Mouse (Mus musculus) layer of hippocampus, postnatal 10 days (tissue): Measurements from ENCODE around the gene Krt17. TPM values are rescaled to one million over a fixed set of nuclear protein-coding genes. Genes with fewer than 3 reads are reported as not detected.
"Not testable (repeated sequence)": the region's sequence is repeated elsewhere in the genome, so short reads cannot be mapped to it uniquely, and the experiment has no call there.

Experiments
- DNase-seq, 2 experiments: peaks; one replicate each; pipeline ENCODE4 v3.0.0; 2021; ENCODE audit warnings: low spot score in 2 of 2
- long read RNA-seq: library from polyadenylated mRNA; stranded (forward); transcript quantifications from one replicate; pipeline ENCODE4 v2.0.0, GENCODE M21; 2023
- total RNA-seq, 2 experiments: library from RNA; stranded (reverse); gene quantifications; 2 replicates each; pipeline ENCODE4 v1.2.3; 2021

Krt17 gene
- total RNA-seq: not detected
- long read RNA-seq: 0 reads

DNA sequence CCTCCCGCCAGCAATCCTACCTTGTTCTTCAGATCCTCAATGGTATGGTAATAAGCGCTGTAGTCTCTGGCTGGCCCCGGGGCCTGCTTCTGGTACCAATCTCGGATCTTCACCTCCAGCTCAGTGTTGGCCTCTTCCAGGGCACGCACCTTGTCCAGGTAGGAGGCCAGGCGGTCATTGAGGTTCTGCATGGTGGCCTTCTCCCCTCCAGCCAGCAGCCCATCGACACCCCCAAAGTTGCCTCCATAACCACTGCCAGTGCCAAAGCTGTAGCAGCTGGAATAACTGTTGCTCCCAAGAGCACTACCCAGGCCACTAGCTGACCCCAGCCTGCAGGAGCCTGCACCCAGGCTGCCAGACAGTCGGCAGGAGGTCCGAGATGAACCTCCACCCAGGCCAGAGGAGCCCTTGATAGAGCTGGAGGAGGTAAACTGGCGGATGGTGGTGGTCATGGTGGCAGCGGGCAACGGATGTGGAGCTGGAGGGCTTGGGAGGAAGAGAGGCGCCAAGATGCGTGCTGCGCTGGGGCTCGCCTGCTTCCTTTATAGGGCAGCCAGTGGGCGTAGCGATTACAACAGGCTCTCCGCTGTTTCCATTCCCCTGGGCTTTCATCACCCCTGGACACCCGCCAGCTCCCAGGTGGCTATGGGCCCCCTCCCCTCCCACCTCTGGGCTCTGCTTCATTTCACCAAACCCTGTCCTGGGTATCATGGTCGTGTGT is at the start of gene Krt17:
Gene Krt17 (minus strand): TSS at position 516 of the 721 bp plus-strand sequence.
- DNase-seq: no peak

DNA sequence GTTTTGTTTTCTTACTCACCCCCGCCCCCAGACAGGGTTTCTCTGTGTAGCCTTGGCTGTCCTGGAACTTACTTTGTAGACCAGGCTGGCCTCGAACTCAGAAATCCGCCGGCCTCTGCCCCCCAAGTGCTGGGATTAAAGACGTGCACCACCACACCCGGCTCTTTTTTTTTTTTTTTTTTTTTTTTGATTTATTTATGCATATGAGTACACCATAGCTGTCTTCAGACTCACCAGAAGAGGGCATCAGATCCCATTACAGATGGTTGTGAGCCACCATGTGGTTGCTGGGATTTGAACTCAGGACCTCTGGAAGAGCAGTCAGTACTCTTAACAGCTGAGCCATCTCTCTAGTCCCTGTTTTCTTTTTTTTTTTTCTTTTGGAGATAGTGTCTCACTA is 47.8 kb upstream of the Krt17 start:
- DNase-seq: not testable (repeated sequence)

DNA sequence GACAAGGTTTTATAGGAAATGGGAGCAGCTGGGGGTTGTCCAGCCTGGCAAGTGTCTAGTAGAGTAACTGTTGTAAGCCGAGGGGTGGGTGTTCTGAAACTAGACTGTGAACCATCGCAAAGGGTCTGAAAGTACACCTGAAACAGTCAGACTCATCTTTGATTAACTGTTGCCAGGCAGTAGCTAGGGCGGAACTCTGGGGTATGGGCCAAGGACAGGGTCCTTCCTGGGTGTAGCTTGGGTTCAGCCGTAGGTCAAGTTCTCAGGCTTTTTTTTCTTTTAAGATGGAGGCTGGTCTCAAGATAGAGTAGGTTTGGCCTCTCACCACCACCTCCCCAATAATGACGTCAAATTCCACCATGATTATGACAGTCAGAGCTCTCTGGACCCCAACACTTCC is 47.1 kb upstream of the Krt17 start:
- DNase-seq: no peak

DNA sequence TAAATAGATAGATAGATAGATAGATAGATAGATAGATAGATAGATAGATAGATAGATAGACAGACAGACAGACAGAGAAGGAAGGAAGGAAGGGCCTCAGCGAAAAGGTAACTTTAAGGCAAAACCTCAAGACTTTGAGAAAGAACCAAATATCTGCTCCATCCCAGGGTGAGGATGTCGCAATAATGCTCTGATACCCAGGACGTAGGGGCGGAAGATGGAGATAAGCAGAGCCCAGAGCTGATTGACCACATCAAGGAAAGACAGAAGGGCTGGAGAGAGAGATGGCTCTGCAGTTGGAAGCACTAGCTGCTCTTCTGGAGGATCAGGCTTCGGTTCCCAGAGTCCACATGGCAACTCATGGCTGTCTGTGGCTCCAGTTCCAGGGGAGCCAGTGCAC is 40.5 kb upstream of the Krt17 start:
- no peak for DNase-seq

DNA sequence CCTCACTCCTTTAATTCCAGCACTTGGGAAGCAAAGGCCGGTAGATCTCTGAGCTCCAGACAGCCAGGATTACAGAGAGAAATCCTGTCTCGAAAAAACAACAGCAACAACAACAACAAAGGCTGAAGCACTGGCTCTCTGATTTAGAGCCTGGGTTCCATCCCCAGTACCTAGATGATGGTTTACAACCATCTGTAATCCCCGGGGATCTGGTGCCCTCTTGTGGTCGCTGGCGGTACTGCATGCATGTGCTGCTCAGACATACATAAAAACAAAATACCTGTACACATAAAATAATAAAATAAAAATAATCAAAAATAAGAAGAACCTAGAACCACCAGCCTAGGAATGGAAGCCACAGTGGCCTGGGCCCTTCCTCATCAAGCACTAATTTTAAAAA is 39.5 kb upstream of the Krt17 start:
- DNase-seq: peak; percentile 64 to 69

DNA sequence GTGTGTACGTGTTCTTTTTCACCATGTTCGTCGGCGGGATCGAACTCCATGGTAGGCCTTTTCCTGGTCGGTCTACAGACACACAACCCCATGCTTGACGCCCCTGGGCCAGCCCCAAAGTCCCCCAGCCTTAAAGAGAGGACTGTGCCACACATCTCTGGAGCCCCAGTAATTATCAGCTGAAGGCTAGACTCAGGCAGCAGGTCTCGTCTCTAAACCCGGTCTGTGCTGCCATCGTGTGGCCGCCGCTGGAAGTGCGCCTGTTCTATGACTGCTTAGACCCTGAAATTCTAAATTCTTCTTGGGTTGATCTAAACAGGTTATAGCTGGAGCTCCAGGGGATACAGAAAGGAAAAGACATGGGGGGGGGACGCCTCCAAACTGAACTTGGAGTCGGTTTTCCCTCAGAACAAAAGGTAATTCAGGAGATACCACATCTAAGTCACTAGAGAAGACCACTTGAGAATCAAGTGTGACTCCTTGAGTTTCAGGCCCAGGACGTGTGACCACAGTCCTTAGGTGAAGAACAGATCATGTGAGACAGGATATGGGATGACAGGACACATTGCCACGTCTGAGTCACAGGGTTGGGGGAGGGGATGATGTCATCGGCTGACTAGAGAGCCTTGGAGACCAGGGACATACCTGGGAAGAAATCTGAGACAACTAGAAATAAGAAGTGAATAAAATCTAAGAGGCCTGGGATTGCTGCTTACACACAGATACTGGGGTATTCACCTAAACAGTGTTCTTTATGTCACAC is 37.6 kb upstream of the Krt17 start:
- peak; percentile 91 for DNase-seq

DNA sequence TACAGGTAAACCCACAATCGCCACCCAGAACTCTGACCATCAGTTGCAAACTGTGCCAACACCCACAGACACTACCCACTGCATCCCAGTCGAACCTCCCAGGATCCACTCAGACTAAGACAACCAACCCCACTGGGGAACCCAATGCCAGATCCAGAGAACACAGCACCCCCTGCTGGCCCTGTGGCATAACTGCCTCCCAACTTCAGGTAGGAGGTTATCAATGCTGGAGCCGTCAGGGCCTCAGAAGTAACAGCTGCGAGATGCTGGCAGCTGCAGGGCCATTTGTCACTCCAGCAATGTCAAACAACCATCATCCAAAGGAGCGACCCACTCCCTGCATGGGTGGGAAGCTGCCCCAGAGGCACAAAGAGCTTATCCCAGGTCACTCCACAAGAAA is 37.0 kb upstream of the Krt17 start:
- DNase-seq: peak in 1 of 2 experiments; percentile 16

DNA sequence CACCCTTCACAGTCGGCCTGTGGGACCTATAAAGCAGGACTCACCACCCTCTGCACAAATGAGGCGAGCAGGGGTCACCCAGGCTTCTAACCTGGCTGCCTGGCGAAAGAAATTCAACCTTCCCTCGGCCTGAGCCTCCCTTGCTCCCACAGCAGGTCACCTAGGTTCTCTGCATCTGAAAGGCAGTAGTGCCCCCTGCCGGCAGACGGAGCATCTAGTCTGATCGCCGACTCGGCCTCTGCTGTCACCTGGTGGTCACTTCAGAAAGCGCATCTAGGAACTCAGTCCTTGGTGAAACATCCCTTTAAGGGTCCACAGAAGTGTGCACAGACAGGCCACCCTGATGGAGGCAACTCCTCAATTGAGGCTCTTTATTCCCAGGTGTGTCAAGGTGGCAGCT is 34.5 kb upstream of the Krt17 start:
- DNase-seq: peak; percentile 90

DNA sequence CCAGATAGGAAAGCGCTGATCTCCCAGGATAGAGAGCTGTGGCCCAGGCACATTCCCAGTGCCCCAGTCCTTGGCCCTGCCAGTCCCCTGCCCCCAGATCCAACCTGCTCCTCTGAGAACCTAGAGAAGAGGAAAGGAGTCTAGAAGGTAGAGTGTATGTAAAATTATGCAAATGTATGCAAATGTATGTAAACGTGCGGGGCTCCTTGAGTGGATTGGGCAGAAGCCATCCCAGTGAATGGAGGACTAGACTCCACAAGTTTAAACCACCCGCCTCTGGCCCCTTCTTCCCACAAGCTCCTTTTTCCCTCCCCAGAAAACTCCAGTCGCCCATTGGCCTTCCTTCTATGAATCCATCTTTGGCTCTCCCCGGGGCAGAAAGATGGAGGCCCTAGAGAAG is 32.1 kb upstream of the Krt17 start:
- DNase-seq: no peak

DNA sequence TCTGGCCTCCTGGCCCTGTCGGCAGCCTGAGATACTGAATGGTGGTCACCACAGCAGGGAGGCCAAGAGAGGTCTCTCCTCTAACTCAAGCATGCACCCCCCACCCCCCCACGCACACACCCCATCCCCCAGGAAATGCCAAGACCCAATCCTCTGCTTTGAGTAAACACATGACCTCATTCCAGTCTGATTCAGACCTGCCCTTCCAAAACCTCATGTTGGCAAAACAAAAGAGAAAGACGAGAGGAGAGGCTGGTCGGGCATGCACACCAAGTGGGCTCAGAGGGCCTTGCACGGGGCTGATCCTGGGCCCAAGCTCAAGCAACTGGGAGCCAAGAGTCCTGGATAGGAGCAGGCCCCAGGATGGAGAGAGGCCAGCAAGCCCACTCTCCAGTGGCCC is 29.4 kb upstream of the Krt17 start:
- no peak for DNase-seq

DNA sequence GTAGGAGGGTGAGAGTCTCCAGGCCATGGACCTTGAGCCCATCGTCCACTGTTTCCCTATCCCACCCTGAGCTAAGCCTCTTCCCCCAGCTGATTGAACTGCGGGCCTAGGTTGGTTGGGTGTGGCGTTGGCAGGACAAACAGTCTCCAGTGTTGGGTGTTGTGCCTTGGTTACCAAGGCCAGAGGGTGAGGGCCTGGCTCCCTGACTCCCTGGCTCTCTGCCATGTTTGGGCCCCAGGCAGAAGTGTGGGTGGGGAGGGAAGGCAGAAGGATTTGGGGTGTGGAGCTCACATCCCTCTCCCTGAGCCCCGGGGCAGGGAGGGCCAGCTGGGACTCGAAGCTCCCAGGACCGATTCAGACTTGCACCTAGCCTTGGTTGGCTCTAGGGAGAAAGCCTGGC is 28.1 kb upstream of the Krt17 start:
- DNase-seq: no peak

DNA sequence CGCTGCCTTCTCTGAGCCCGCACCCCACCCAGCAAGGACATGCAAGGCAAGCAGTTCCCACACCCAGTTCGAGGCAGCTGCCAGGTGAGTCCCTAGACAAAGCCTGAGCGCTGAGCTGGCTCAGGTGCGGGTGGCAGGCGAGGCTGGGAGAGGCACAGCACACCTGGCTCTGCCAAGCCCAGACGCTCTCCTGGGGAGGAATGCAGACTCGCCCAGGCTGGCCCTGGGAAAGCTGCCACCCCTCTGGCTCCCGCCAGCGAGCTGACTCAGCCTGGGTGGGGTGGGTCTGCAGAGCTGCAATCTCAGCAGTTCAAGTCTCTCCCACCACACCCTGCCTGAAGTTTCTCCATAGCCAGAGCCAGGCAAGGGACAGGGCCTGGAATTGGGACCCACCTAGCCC is 26.2 kb upstream of the Krt17 start:
- DNase-seq: peak in 1 of 2 experiments; percentile 25

DNA sequence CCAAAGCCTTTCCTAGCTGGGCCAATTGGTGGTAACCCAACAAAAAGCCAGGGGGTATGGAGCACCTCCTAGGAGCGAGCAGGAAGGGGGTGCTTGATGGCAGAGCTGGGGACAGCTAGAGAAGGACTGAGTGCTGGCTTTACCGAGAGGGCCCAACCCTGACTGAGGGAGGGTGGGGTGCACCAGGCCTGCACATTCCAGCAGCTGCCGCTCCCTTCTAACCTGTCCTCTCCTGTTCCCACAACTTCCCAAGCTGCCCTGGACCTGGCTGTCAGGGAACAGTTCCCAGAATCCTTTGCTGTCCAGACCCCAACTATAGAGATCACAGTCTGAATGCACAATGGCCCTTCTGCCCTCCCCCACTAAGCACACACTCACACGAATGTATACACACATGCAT is 24.2 kb upstream of the Krt17 start:
- no peak for DNase-seq

DNA sequence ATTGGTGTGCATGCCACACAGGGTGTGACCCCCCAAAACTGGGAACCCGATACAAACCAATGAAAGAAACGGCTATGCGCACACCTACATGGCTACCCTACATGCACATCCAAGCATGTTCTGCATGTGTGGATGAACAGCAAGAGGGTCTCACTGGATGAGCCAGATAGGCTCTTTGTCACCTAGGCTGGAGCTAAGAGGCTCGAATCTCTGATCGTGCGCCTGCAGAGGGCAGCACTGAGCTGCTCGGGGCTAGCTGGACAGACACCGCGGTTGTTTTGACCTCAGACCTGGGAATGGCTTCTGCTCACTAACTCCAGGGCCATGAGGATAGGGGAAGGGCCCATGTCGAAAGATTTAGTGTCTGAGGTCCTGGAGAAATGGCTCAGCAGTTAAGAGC is 21.7 kb upstream of the Krt17 start:
- peak; percentile 76 to 84 for DNase-seq

DNA sequence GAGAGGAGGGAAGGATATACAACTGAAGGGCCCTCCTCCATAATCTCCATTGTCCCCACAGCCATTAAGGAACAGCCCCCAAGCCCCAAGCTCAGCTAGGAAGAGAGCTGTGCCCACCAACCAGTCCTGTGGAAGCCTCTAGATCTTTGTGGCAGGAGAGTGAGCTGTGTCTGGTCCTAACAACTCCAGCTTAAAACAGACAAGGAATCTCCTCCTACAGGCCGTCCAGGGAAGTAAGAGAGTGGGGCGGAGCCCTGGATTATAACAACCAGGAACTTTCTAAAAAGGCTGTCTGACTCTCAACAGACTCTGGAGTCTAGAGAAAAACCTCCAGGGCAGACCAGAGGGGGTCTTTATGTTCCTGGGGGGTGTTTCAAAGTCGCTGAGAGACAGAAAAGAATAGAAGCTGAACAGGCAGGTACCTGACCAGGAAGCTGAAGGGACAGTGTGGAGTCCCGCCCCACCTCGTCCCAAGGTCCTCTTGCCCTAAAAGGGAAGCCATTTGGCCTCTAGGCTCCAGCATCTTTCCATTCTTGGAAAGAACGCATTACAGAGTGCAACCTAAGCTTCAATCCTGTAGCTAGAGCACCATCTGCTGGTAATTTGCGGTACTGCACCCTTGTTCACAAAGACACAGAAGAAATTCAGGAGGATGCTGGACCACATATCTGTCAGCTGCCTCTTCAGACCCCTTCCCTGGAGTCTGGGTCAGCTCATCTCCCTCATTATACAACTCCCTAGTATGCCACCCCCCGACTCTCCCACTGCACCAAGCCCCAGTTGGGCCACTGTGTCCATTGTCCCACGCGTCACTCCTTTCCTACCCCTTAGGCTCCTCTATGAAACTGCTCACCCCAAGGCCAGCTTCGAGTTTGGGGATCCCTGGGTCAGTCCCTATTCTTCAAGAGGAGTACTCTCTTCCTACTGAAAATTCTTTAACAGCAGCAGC is 21.0 kb upstream of the Krt17 start:
- DNase-seq: peak; percentile 94 to 96

DNA sequence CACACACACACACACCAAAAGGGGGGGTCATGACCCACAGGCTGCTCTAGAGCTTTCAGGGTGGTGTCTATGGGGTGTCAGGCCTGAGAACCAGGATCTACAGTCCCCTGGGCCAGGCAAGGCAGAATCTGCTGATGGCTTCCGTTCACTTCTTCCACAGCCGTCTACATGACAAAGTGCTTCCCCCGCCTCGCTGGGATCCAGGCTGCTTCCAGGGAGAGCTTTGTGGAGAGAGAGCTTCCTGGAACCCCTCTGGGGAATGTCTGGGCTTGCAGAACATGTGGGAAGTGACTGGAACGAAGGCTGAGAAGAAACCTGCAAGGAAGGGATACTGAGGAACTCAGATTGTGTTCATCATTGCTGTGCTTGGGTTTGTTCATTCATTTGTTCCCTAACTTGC is 17.9 kb upstream of the Krt17 start:
- DNase-seq: no peak

DNA sequence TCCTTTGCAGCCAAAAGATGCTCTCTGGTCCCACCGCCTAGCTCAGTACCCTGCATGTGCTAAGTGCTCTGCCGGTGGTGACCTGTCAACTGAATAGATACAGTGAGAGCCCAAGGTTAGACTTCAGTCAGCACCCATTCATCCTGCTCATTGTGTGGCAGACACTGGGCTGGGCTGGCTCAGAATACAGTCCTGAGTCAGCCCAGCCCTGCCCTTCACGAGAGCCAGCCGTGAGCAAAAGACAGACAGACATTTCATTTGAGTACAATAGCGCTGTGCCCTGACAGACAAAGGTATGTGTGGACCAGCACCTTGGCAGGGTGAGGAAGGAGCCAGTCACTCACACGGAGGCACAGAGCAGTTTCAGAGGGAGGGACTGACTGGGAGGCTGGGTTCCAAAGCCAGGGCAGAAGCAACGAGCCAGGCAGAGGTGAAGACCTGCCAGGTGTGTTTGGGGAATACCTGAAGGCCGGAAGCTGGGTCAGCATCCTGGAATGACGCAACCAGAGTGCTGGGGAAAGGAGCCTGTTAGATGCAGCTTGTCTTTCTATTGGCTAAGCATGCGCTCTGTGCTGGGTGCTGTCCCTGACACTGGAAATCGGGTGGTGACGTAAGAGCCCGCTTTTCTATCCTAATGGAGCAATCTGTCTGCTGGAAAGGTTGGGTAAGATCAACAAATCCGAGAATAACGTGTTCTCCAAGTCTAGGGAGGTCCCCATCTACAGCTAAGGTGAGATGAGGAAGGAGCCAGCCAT is 17.1 kb upstream of the Krt17 start:
- no peak for DNase-seq

DNA sequence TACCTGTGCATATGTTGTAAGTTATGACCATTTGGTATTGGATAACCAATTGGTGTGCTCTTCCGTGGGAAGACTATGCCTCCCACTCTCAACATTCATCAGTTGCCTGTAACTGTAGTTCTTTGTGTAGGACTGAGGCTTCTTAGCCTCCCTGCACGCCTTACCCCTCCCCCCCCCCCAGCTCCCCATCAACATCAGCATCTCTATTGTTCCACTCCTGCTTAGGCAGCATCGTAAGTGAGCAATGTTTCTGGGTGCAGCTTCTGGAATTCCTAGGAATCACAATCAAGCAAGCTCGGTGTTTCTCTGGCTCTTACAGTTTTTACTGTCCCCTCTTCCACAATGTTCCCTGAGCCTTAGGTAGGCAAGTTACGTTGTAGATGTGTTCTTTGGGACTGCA is 14.6 kb upstream of the Krt17 start:
- no peak for DNase-seq

DNA sequence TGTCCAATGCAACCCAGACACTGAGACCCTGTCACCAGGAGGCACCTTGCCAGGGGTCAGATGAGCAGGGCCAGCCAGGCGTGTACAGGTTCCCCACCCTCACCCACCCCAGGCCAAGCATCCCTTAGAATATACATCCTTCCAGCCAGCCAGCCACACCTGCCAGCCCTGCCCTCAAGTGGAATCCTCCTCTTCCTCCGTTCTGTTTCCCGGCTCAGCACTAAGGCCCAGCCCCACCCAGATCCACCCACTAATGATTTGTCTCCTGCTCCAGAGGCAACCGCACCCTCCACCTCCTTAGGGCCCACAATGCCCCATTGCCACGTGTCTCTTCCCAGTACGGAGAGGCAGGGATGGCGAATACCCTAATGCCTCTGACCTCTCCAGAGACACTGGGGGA is 13.9 kb upstream of the Krt17 start:
- DNase-seq: no peak

DNA sequence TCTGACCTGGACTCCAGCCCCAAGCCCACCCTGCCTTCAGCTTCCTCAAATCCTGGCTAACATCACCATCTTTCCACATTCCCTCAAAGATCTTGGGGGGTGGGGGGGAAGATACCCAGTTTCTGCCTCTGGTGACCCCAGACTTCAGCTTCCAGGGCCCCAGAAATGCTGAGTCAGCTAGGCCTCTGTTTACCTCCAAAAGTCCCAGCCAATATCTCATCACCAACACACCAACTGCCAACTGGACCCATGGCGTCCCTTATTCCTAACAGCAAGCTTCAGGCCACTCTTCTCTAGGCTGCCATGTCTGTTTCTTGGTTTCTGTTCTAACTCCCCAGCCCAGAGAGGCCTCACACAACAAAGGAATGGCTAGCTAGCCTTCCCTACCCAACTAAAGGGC is 11.0 kb upstream of the Krt17 start:
- DNase-seq: no peak

DNA sequence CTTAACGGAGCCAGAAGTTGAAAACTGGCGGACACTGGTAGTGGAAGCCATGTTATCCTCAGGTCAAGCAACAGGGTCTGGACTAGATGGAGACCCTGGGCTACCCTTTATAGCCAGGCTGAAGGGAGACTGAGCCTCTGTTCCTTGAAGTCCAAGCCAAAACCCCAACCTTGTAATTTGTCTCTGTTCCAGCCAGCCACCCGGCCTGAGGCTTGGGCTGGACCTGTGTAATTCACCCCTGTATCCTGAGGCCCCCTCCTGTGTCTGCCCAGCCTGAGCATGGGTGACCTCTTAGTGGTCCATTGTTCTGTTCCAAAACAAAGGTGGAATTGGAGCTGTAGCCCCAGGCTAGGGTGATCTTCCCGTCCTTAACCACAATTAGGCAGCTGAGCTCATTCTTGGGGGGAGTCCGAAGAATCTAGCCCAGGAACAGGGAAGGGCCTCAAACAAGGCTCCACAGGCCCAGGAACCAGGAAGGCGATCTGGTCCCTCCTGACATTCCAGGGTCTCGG is 9.0 kb upstream of the Krt17 start, which contains the start of gene Krt42:
Gene Krt42 (minus strand): TSS at position 51 of the 512 bp plus-strand sequence.
- no peak for DNase-seq
